Mouse (Mus musculus) stomach, postnatal 0 days (tissue): ENCODE measurements around the gene Zfp385a.

Source experiments
- CTCF ChIP-seq: IDR thresholded peaks from 2 replicates; pipeline ENCODE4 v1.5.1; 2016; ENCODE audit warnings: antibody characterized with exemption, low read depth, mild to moderate bottlenecking, moderate library complexity
- EP300 ChIP-seq: optimal IDR thresholded peaks from 2 replicates; pipeline ENCODE3; 2016; ENCODE audit warnings: antibody characterized with exemption

GRCm38 (mm10) chr15:103371741-103372140 is 31.8 kb upstream of the Zfp385a start:
- TF ChIP-seq EP300, result no peak
- TF ChIP-seq CTCF, result no peak
